Mouse (Mus musculus) splenic B cell, adult 2 months (primary cell): Measurements from ENCODE around the gene Cep85l.

Source experiments
- DNase-seq: peaks from one replicate; pipeline ENCODE4 v3.0.0-alpha.2; 2011; ENCODE audit warnings: low read depth, low spot score
- H3K27me3 ChIP-seq: 2 replicates; pipeline ENCODE4 v1.6.1; 2012; ENCODE audit warnings: mild to moderate bottlenecking, low read length, moderate library complexity, mixed read lengths; ENCODE audit not compliant: control insufficient read depth, poor library complexity, insufficient read depth, severe bottlenecking
- H3K36me3 ChIP-seq: 2 replicates; pipeline ENCODE4 v1.6.1; 2012; ENCODE audit warnings: mild to moderate bottlenecking, low read length, moderate library complexity, mixed read lengths; ENCODE audit not compliant: control insufficient read depth, poor library complexity, insufficient read depth, severe bottlenecking

Cep85l gene

GRCm38 (mm10) chr10:53235381-53235780 lies 144.4 kb downstream of the Cep85l start:
- H3K27me3 ChIP-seq: no peaks in the 10 kb centered on the region
- no peak for DNase-seq
- H3K36me3 ChIP-seq: no peaks in the 10 kb centered on the region

DNA sequence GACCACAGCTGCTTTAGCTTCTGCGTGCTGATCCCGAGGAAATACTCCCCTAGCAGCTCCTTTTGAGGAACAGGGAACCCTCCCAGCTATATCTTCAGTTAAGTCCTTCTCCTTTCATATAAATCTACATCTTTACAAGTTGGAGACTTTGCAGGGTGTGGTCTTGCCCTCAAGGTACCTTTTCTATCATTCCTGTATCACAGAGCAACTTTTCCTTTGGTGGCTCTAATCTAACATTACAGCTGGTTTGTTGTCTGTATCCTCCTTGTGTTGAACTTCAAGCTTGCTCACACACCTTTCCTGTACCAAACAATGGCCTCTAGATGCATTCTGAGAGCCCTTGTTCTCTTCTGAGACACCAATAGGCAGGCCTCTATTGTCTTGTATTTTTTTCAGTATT lies 145.1 kb downstream of the Cep85l start:
- DNase-seq: no peak
- no peaks in the 10 kb centered on the region for H3K36me3 ChIP-seq
- H3K27me3 ChIP-seq: no peaks in the 10 kb centered on the region

- no peaks in the 10 kb centered on the region for H3K27me3 ChIP-seq
- no peak for DNase-seq
- no peaks in the 10 kb centered on the region for H3K36me3 ChIP-seq
Measured at GRCm38 (mm10) chr10:53234086-53234613, 145.6 kb downstream of the Cep85l start.

DNA sequence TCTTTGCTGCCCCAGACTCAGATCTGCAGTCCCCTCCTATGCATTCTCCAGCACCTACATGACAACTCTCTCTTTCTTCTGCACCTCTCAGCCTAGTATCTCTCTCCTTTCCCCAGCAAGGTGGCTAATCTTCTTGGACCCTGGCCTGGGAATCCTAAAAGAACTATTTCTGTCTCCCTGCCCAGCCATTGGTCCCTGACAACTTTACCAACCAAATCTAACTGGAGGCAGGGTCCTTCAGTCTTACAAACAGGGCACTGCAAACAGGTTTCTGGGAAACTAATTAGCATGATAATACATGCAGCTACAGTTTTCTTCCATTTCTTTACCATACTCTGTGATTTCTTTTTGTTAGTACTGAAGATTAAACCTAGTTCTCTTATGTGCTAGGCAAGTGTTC lies 148.9 kb downstream of the Cep85l start:
- Histone ChIP-seq H3K36me3 (no peaks in the 10 kb centered on the region), H3K27me3 (no peaks in the 10 kb centered on the region)
- DNase-seq: no peak

GRCm38 (mm10) chr10:53229190-53229589 lies 150.6 kb downstream of the Cep85l start:
- no peaks in the 10 kb centered on the region for H3K36me3 ChIP-seq
- DNase-seq: no peak
- H3K27me3 ChIP-seq: no peaks in the 10 kb centered on the region
